Mouse (Mus musculus) spleen, adult 2 months (tissue): Measurements from ENCODE around the gene Chst15. TPM values are rescaled to one million over a fixed set of nuclear protein-coding genes. Genes with fewer than 3 reads are reported as not detected.

ENCODE experiments used
- DNase-seq, 2 experiments: peaks; one replicate each; pipeline versions ENCODE4 v3.0.0 to v3.0.0-alpha.2; 2012 to 2021; ENCODE audit warnings: low spot score in 2 of 2, low read depth in 1 of 2
- H3K27ac ChIP-seq: fragments of 200-500 bp; 2 replicates; pipeline ENCODE4 v1.5.1; 2012; ENCODE audit warnings: low read length, inconsistent platforms; ENCODE audit not compliant: insufficient read depth
- H3K27me3 ChIP-seq: fragments of 200-500 bp; 2 replicates; pipeline ENCODE4 v1.6.1; 2012; ENCODE audit warnings: mild to moderate bottlenecking, moderate library complexity, low read length, inconsistent platforms; ENCODE audit not compliant: control insufficient read depth, insufficient read depth
- H3K36me3 ChIP-seq: fragments of 200-500 bp; 2 replicates; pipeline ENCODE4 v1.6.1; 2012; ENCODE audit warnings: mild to moderate bottlenecking, low read length, inconsistent platforms; ENCODE audit not compliant: control insufficient read depth, insufficient read depth
- H3K4me1 ChIP-seq: fragments of 200-500 bp; 2 replicates; pipeline ENCODE4 v1.6.1; 2011; ENCODE audit warnings: inconsistent platforms; ENCODE audit not compliant: control insufficient read depth, insufficient read depth, insufficient read length
- H3K4me3 ChIP-seq: fragments of 200-500 bp; 2 replicates; pipeline ENCODE4 v1.5.1; 2011; ENCODE audit warnings: mild to moderate bottlenecking, inconsistent platforms; ENCODE audit not compliant: insufficient read depth, insufficient read length; ENCODE audit errors: extremely low read depth
- CTCF ChIP-seq: fragments of 200-500 bp; IDR thresholded peaks from 2 replicates; pipeline ENCODE4 v1.5.1; 2011; ENCODE audit warnings: mild to moderate bottlenecking, inconsistent platforms; ENCODE audit not compliant: insufficient read depth, insufficient read length, insufficient replicate concordance; ENCODE audit errors: extremely low read depth
- POLR2A ChIP-seq: fragments of 200-500 bp; IDR thresholded peaks from 2 replicates; pipeline ENCODE4 v1.6.1; 2011; ENCODE audit warnings: low read depth, low read length, inconsistent platforms
- WGBS: fragments of 180-500 bp; shearing (Covaris S2); methylation state at CpG from one replicate; pipeline ENCODE4 v1.1.7; 2018; 5-methylcytosine and 5-hydroxymethylcytosine counted together
- polyA plus RNA-seq: library from polyadenylated mRNA; depleted of rRNA; stranded (reverse); fragments of >200 nt; gene quantifications from 2 replicates; pipeline ENCODE4 v1.2.3, GENCODE M21; 2012

Chst15 gene
- polyA plus RNA-seq, 1 experiment = 27.9 TPM

DNA sequence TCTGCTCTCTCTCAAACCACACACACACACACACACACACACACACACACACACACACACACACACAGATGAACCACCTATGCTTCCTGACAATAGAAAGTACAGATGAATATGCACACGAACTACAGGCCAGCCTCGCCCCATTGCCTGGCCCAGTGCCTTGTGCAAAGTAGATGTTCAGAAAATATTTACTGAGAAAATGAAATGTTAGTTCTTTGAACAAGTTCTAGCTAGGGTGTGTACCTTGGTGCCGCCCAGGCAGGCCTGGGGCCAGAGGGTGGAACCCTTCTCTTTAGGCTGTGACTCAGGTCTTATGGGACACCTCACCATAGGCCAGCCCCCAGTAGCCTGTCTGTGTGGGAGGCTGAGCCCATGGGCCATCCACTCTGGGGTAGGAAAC is 85.6 kb downstream of the Chst15 start:
- Histone ChIP-seq H3K4me3 (no peak overlapping the region), H3K27me3 (no peaks in the 10 kb centered on the region), H3K4me1 (no peaks in the 10 kb centered on the region), H3K27ac (no peak overlapping the region), H3K36me3 (peaks cover 5% of the 10 kb centered on the region; the same call in 1 of the 2 replicates)
- DNase-seq = no peak
- WGBS = 71% methylated on average over 3 of the region's 3 CpGs
- TF ChIP-seq POLR2A (no peak), CTCF (no peak)

DNA sequence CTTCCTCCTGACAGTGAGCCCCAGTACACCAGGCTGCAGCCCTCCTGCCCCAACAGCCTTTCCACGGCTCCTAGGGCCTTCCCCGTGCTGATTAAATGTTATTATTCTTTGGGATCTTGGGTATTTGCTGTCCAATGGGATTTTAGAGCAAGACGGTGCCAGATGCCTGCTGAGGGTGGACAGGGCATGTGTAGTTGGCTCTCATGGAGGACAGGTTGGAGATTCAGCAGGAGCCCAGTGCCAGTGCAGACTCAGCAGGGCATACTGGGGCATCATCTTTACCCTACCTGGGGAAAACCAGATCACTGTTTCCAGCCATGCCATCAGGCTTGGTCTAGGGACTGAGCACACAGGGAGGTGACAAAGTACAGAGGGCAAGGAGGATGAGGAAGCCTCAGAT is 86.1 kb downstream of the Chst15 start:
- no peak for TF ChIP-seq POLR2A
- no peak for TF ChIP-seq CTCF

DNA sequence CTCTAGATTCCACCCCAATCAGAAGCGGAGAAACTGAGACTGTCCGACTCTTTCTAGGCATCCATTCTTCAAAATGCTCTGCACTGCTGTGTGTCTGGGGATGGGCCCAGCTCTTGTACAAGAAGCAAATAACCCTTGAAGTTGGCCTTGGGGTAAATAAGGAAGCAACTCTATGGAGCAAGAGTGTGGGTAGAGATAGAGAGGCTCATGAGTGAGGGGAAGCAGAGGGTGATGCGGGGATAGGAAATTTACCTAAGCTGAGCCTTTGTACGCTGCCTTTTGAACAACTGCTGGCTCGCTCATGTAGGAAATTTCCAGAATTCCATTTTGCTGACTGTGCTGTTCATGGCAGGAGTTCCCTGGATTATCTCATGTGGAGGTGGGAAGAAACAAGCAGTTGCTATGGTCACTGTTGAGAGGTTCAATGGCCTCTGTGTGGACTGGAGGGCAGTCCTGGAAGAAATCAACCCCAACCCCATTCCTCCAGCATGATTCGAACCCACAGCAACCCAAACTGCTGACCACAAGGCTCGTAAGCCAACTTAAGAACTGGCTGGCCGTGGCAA is 89.9 kb downstream of the Chst15 start:
- Histone ChIP-seq H3K4me3 (no peak overlapping the region), H3K4me1 (no peaks in the 10 kb centered on the region), H3K27ac (no peak overlapping the region), H3K27me3 (no peaks in the 10 kb centered on the region), H3K36me3 (no peaks in the 10 kb centered on the region)
- TF ChIP-seq CTCF = no peak
- 81% methylated on average over 8 of the region's 8 CpGs for WGBS
- no peak for DNase-seq

More for the DNA sequence above, 86.1 kb downstream of the Chst15 start:
- Histone ChIP-seq H3K27ac (no peak overlapping the region), H3K4me1 (no peaks in the 10 kb centered on the region), H3K36me3 (peaks cover 4% of the 10 kb centered on the region; the same call in 1 of the 2 replicates), H3K4me3 (no peak overlapping the region), H3K27me3 (no peaks in the 10 kb centered on the region)
- DNase-seq = no peak
- WGBS = 91% methylated on average over 3 of the region's 3 CpGs

DNA sequence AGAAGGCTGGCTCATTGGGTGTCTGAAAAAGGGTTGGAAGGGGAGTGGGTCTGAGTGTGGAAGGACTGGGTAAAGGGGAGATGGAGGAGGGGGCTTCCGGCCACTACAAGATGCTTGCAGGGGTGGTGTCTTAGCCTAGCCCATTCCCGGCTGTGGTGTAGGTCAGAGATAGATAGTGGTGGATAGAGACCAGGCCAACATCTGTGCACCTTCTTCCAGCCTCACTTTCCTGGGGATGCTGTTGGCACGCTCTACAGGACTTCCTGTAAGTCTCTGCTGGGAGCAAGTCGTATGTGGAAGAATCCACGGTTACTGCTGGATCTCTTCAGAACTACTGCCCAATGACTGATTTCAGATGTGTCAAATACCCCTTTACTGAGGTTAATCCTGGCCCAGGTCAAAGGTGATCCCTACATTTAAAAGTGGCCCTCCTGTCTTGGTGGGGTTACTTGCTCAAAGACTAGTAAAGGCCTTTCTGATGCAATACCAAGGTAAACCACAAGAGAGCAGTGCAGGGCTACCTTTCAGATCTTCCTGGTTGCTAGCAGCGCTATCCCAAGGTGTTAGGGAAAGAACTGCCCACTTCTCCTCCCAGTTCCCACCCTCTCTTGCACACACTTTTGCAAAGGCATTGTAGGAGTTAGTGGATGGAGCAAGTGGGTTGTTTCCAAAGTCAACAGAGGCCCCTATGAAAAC is 90.5 kb downstream of the Chst15 start:
- Histone ChIP-seq H3K27ac (no peak overlapping the region), H3K4me1 (no peaks in the 10 kb centered on the region), H3K36me3 (no peaks in the 10 kb centered on the region), H3K4me3 (no peak overlapping the region), H3K27me3 (no peaks in the 10 kb centered on the region)
- WGBS = 67% methylated on average over 6 of the region's 6 CpGs
- DNase-seq = peak; percentile 45 to 72
- TF ChIP-seq POLR2A = no peak
- TF ChIP-seq CTCF = peak; percentile 76; the same call in 1 of the 2 replicates

DNA sequence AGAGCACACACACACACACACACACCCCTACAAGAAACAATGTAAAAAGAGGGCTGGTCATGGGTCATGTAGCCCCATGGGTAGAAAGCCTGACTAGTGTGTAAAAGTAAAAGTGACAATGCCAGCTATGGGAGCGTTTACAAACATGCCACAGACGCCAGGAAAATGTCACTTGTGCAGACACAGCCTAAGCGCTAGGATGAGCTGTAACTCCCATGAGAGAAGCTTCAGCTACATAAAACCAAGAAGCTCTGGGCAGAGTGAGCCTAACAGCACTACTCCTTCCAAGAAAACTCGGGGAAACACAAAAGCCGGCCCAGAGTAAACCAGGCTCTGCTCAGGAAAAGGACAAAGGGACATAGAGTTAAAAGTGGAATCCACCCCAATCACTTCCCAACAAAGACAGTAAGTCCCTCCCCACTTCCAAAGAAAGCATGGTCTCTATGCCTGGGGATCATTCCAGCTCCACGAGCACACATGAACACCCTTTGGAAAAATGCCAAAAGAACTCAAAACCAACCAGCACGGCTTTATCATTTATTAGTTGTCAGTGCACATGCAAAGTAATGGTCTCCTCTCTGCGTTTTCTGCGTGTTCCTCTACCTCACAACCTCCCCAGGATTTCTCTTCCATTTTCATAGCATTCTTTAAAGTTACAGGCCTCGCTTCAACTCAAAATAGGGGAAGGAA is 93.4 kb downstream of the Chst15 start:
- Histone ChIP-seq H3K4me3 (no peak overlapping the region), H3K36me3 (no peaks in the 10 kb centered on the region), H3K27ac (no peak overlapping the region), H3K4me1 (no peaks in the 10 kb centered on the region), H3K27me3 (no peaks in the 10 kb centered on the region)
- 59% methylated on average over 10 of the region's 10 CpGs for WGBS
- TF ChIP-seq POLR2A (no peak), CTCF (no peak)
- no peak for DNase-seq

DNA sequence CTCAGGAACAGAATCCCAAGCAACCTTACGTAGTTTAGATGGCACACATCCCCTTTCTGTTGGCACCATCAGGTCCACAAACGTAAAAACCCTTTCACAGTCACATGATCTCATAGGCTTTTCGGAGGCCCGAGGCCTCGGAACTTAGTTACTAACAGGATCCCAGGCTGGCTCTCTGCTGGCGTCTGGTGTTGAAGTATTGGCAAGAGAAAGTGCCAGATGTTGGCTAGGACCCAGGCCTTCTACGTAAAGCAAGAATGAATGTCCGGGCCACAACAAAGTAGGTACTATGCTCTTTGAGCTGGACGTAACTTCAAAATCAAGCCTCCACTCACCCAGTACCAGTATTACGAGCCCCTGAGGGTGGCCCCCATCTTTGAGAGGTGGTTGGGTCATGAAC is 103.0 kb downstream of the Chst15 start:
- Histone ChIP-seq H3K27ac (no peak overlapping the region), H3K4me3 (no peak overlapping the region), H3K36me3 (no peaks in the 10 kb centered on the region), H3K4me1 (no peaks in the 10 kb centered on the region), H3K27me3 (no peaks in the 10 kb centered on the region)
- 81% methylated on average over 10 of the region's 10 CpGs for WGBS
- DNase-seq = no peak
- TF ChIP-seq POLR2A (no peak), CTCF (no peak)
